Mouse (Mus musculus): ENCODE results near the gene Siae.

Gene Siae

GRCm38 (mm10) chr9:37540701-37541575 lies 14.6 kb upstream of the Siae start:
- DNase-seq (ENCODE audit: low read depth, low spot score): no peak

- no peak for DNase-seq (ENCODE audit: low read depth, low spot score)
Observed at GRCm38 (mm10) chr9:37541851-37542642, 13.5 kb upstream of the Siae start.

- DNase-seq (ENCODE audit: low read depth, low spot score): no peak
Observed at GRCm38 (mm10) chr9:37543869-37544440, 11.5 kb upstream of the Siae start.

GRCm38 (mm10) chr9:37544447-37545165 lies 10.9 kb upstream of the Siae start:
- DNase-seq (ENCODE audit: low read depth, low spot score): no peak

GRCm38 (mm10) chr9:37545166-37545610 lies 10.3 kb upstream of the Siae start:
- DNase-seq (ENCODE audit: low read depth, low spot score): no peak

GRCm38 (mm10) chr9:37545847-37546452 lies 9.5 kb upstream of the Siae start:
- DNase-seq (ENCODE audit: low read depth, low spot score): no peak

- DNase-seq (ENCODE audit: low read depth, low spot score): no peak
Observed at GRCm38 (mm10) chr9:37546889-37547288, 8.6 kb upstream of the Siae start.

- no peak for DNase-seq (ENCODE audit: low read depth, low spot score)
Observed at GRCm38 (mm10) chr9:37550435-37550834, 5.1 kb upstream of the Siae start.

- no peak for DNase-seq (ENCODE audit: low read depth, low spot score)
Observed at GRCm38 (mm10) chr9:37551751-37552531, 3.6 kb upstream of the Siae start.

GRCm38 (mm10) chr9:37552536-37553293 lies 2.8 kb upstream of the Siae start, which contains the start of gene Nrgn:
Gene Nrgn (minus strand): TSS chr9:37552904.
- peak; percentile 9 for DNase-seq (ENCODE audit: low read depth, low spot score)

- no peak for DNase-seq (ENCODE audit: low read depth, low spot score)
Observed at GRCm38 (mm10) chr9:37554279-37554678, 1.2 kb upstream of the Siae start.

- DNase-seq (ENCODE audit: low read depth, low spot score): no peak
Observed at GRCm38 (mm10) chr9:37556366-37556765, 868 bp downstream of the Siae start.

GRCm38 (mm10) chr9:37560617-37561016 lies 5.1 kb downstream of the Siae start:
- DNase-seq (ENCODE audit: low read depth, low spot score): no peak

- DNase-seq (ENCODE audit: low read depth, low spot score): no peak
Observed at GRCm38 (mm10) chr9:37563805-37564204, 8.3 kb downstream of the Siae start.

GRCm38 (mm10) chr9:37567019-37567418 lies 11.5 kb downstream of the Siae start:
- DNase-seq (ENCODE audit: low read depth, low spot score): no peak

GRCm38 (mm10) chr9:37567454-37567853 lies 12.0 kb downstream of the Siae start:
- no peak for DNase-seq (ENCODE audit: low read depth, low spot score)

GRCm38 (mm10) chr9:37567892-37568604 lies 12.6 kb downstream of the Siae start:
- DNase-seq (ENCODE audit: low read depth, low spot score): no peak

GRCm38 (mm10) chr9:37568605-37569214 lies 13.2 kb downstream of the Siae start:
- no peak for DNase-seq (ENCODE audit: low read depth, low spot score)
